Mouse (Mus musculus) hindbrain, embryonic 16.5 days (tissue): Measurements from ENCODE around the gene Evpl. TPM values are rescaled to one million over a fixed set of nuclear protein-coding genes. Genes with fewer than 3 reads are reported as not detected.

Source experiments
- ATAC-seq: fragments of 200-750 bp; cut with Nextera tagmentation; 2 replicates; pipeline ENCODE4 v1.8.0; 2017; ENCODE audit warnings: moderate TSS enrichment, moderate library complexity
- H3K27ac ChIP-seq: fragments of 300-500 bp; sonication (generic); 2 replicates; pipeline ENCODE4 v1.5.1; 2014; ENCODE audit warnings: low read depth, mild to moderate bottlenecking, control low read depth, low read length, moderate library complexity
- H3K27me3 ChIP-seq: fragments of 300-500 bp; sonication (generic); replicated peaks from 2 replicates; pipeline ENCODE4 v1.6.1; 2014; ENCODE audit warnings: low read length; ENCODE audit not compliant: control insufficient read depth, insufficient read depth
- H3K36me3 ChIP-seq: fragments of 300-500 bp; sonication (generic); 2 replicates; pipeline ENCODE4 v1.6.1; 2014; ENCODE audit warnings: mild to moderate bottlenecking, low read length, moderate library complexity, mixed read lengths; ENCODE audit not compliant: control insufficient read depth, insufficient read depth
- H3K4me1 ChIP-seq: fragments of 300-500 bp; sonication (generic); 2 replicates; pipeline ENCODE4 v1.6.1; 2014; ENCODE audit warnings: low read depth, low read length; ENCODE audit not compliant: control insufficient read depth, insufficient read depth
- H3K4me2 ChIP-seq: fragments of 300-500 bp; sonication (generic); 2 replicates; pipeline ENCODE4 v1.6.1; 2014; ENCODE audit warnings: mild to moderate bottlenecking, low read length, control low read depth, moderate library complexity
- H3K4me3 ChIP-seq: fragments of 300-500 bp; sonication (generic); 2 replicates; pipeline ENCODE4 v1.5.1; 2014; ENCODE audit warnings: mild to moderate bottlenecking, low read length, control low read depth, moderate library complexity
- H3K9ac ChIP-seq: fragments of 300-500 bp; sonication (generic); 2 replicates; pipeline ENCODE4 v1.6.1; 2014; ENCODE audit warnings: low read depth, mild to moderate bottlenecking, control low read depth, low read length, moderate library complexity
- H3K9me3 ChIP-seq: fragments of 300-500 bp; sonication (generic); 2 replicates; pipeline ENCODE4 v1.6.1; 2014; ENCODE audit warnings: mild to moderate bottlenecking, low read length, moderate library complexity; ENCODE audit not compliant: control insufficient read depth
- WGBS: fragments of 180-500 bp; shearing (Covaris S2); extraction: QIAGEN DNeasy Blood & Tissue Kit; methylation state at CpG from one replicate; pipeline ENCODE4 v1.1.7; 2014; 5-methylcytosine and 5-hydroxymethylcytosine counted together
- polyA plus RNA-seq: library from polyadenylated mRNA; unstranded; fragments of >200 nt; fragmentation: Nextera tagmentation; extraction: Ambion mirVana; gene quantifications from 2 replicates; pipeline ENCODE4 v1.2.1, GENCODE M21; 2015

Gene Evpl
- polyA plus RNA-seq, 1 experiment from 2014 or later: 1.1 TPM

DNA sequence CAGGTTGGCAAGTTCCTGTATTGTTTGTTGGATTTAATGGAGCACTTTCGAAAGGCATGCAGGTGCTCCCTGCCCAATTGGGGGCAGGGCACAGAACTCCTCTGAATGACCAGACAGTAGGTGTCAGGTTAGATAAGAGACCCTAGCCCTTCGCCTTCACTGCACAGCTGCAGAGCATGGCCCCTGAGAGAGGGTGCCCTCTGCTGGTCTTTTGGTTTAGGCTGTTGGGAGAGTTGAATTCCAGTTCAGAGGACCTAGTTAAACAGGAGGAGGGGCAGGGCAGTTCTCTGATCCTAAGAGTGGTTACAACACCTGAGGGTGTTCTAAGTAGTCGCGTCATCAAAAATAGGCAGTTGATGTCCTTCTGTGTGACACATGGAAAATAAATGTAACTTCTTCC lies 18.0 kb downstream of the Evpl start:
- Histone ChIP-seq H3K4me3 (no peak overlapping the region), H3K4me2 (no peak overlapping the region), H3K4me1 (peaks cover 22% of the 10 kb centered on the region), H3K36me3 (no peaks in the 10 kb centered on the region), H3K27ac (no peak overlapping the region; the same call in 1 of the 2 replicates), H3K27me3 (peaks cover 30% of the 10 kb centered on the region), H3K9ac (no peak overlapping the region), H3K9me3 (peaks cover 6% of the 10 kb centered on the region; the same call in 1 of the 2 replicates)
- no peak for ATAC-seq
- 22% methylated on average over 4 of the region's 4 CpGs for WGBS

DNA sequence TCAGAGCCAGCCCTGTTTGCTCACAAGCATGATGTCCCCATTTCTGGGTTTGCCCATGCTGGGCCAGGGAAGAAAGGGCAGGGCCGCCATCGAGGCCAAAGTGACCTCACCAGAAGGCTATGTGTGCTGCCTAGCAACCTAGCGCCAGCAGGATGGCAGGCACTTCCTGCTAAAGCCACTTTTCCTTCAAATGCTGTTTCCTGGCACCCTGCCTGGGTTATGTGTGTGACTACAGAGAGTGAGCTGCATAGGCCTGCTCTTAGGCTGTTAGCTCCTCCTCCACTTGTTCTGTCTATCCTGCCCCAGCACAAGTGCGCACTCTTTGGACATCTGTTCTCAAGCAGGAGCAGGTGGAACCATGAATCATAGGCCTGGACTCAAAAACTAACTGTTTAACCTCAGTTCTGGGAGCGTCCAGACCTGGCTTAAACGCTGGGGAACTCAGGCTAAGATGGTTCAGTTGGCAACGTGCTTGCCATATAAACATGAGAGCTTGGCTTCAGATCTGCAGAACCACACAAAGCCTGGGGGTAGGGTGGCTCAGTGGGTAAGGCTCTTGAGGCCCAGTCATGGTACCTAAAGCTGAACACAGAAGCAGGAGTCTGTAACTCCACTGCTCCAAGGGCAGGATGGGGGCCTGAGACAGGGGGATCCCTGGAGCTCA lies 19.0 kb downstream of the Evpl start:
- Histone ChIP-seq H3K9ac (0 out of 2 replicates have a peak overlapping the region, but pooled peaks have one; percentile 5), H3K4me3 (no peak overlapping the region), H3K36me3 (no peaks in the 10 kb centered on the region), H3K4me1 (peaks cover 22% of the 10 kb centered on the region), H3K27me3 (peaks cover 27% of the 10 kb centered on the region), H3K27ac (peak overlapping the region; percentile 74), H3K9me3 (peaks cover 6% of the 10 kb centered on the region; the same call in 1 of the 2 replicates), H3K4me2 (no peak overlapping the region)
- WGBS: 30% methylated on average over 7 of the region's 7 CpGs
- ATAC-seq: peak; percentile 85

DNA sequence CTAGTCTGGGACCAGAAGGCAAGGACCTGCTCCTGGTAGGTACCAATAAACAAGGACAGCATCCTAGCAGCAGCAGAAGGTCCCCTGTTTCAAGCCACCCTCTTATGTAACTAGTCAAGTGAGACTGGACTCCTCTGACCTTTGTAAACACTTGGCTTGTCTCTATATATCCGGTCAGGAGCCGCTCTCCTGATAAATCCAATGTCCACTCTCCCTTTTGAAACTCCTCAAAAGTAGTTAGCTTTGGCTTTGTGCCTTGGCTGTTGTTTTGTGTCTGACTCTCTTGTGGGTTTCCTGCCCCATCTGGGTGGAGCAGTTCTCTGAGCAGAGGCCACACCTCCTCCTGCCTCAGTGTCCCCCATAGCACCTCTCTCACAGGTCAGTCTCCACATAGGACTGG lies 19.6 kb downstream of the Evpl start:
- WGBS: 72% methylated on average over 2 of the region's 2 CpGs
- ATAC-seq: 0 out of 2 replicates have a peak, but pooled peaks have one; percentile 24
- Histone ChIP-seq H3K36me3 (no peaks in the 10 kb centered on the region), H3K4me2 (no peak overlapping the region), H3K27ac (peak overlapping the region; percentile 74), H3K9ac (no peak overlapping the region), H3K4me3 (no peak overlapping the region), H3K27me3 (peaks cover 21% of the 10 kb centered on the region), H3K4me1 (peaks cover 22% of the 10 kb centered on the region), H3K9me3 (peaks cover 6% of the 10 kb centered on the region; the same call in 1 of the 2 replicates)

DNA sequence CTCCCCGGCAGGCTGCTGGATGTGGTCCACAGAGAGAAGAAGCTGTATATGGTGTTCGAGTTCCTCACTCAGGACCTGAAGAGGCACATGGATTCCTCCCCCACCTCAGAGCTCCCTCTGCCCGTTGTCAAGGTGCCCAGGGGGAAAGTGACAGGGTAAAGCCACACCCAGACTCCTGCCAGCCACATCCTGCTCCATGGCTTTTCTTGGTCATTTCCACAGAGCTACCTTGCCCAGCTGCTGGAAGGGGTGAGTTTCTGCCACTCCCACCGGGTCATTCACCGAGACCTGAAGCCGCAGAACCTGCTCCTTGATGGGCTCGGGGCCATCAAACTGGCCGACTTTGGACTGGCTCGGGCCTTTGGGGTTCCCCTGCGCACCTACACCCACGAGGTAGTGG lies 21.3 kb downstream of the Evpl start:
- Histone ChIP-seq H3K27ac (no peak overlapping the region), H3K36me3 (no peaks in the 10 kb centered on the region), H3K4me1 (peaks cover 14% of the 10 kb centered on the region), H3K9me3 (0 out of 2 replicates have a peak, but pooled peaks cover 2% of the 10 kb centered on the region), H3K9ac (no peak overlapping the region), H3K4me3 (no peak overlapping the region), H3K27me3 (peaks cover 9% of the 10 kb centered on the region), H3K4me2 (no peak overlapping the region)
- no peak for ATAC-seq
- WGBS: 88% methylated on average over 11 of the region's 11 CpGs

DNA sequence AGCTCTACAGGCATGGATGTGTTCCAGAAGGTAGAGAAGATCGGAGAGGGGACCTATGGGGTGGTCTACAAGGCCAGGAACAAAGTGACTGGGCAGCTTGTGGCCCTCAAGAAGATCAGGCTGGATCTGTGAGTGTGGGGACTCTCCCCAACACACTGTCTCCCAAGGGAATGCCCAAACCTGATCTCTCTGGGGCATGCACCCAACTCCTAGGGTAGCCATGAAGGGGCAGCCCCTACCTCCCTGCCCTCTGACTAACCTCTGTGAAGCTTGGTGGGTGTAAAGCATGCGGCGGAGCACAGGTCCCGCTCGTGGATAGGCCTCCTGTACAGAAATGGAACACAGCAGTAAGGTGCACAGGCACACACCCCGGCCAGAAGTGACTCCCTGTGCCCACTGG lies 21.9 kb downstream of the Evpl start:
- Histone ChIP-seq H3K36me3 (no peaks in the 10 kb centered on the region), H3K9me3 (no peaks in the 10 kb centered on the region), H3K4me1 (peaks cover 14% of the 10 kb centered on the region), H3K4me3 (no peak overlapping the region), H3K27ac (no peak overlapping the region), H3K4me2 (no peak overlapping the region), H3K9ac (no peak overlapping the region), H3K27me3 (peaks cover 4% of the 10 kb centered on the region)
- WGBS: 93% methylated on average over 6 of the region's 6 CpGs
- no peak for ATAC-seq

DNA sequence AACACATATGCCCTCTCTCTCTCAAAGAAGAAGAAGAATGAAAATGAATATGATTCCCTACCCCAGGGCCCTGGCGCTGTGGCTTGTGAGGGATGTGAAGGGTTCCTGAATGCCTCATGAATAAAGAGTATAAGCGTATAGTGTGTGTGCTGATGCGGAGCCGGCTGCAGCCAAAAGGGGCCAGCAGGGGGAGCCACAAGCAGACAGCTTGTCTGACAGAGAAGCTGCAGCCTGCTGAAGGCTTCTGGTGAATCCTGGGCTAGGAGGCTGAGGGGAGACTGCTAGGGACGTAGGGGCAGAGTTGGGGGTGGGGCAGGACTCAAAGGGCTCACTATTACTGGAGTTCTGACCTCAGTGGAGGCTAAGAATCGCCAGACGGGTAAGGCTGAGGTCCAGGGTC lies 22.7 kb downstream of the Evpl start:
- ATAC-seq: no peak
- WGBS: 76% methylated on average over 7 of the region's 7 CpGs
- no peak overlapping the region for H3K27ac ChIP-seq
- no peak overlapping the region for H3K4me2 ChIP-seq
- no peaks in the 10 kb centered on the region for H3K36me3 ChIP-seq
- no peak overlapping the region for H3K9ac ChIP-seq
- no peaks in the 10 kb centered on the region for H3K9me3 ChIP-seq
- H3K4me1 ChIP-seq: peaks cover 14% of the 10 kb centered on the region
- H3K4me3 ChIP-seq: no peak overlapping the region
- H3K27me3 ChIP-seq: no peaks in the 10 kb centered on the region

DNA sequence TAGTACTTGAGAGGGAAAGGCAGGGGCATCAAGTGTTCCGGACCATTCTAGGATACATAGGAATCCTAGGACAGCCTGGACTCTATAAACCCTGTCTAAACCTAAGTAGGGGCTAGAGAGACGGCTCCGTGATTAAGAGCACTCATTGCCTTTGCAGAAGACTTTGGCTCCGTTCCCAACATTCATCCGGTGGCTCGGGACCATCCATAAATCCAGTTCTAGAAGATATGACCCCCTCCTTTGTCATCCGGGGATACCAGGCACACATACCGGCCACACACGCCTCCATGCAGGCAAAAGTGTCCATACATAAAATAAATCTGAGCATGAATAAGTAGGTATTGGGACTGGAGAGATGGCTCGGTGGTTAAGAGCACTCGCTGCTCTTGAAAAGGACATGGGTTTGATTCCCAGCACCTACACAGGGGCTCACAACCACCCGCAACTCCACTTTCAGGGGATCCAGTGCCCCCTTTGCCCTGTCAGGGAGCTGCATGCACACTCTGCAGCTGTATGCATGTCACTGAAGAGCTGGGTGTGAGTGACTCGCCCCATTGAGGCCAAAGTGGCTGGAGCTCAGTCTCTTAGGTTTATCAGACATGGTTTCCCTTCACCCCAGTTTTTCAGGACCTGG lies 23.9 kb downstream of the Evpl start:
- no peak overlapping the region for H3K9ac ChIP-seq
- H3K9me3 ChIP-seq: no peaks in the 10 kb centered on the region
- no peak overlapping the region for H3K27ac ChIP-seq
- no peak for ATAC-seq
- H3K4me3 ChIP-seq: no peak overlapping the region
- 92% methylated on average over 13 of the region's 13 CpGs for WGBS
- no peak overlapping the region for H3K4me2 ChIP-seq
- no peaks in the 10 kb centered on the region for H3K36me3 ChIP-seq
- H3K27me3 ChIP-seq: no peaks in the 10 kb centered on the region
- peaks cover 7% of the 10 kb centered on the region for H3K4me1 ChIP-seq

DNA sequence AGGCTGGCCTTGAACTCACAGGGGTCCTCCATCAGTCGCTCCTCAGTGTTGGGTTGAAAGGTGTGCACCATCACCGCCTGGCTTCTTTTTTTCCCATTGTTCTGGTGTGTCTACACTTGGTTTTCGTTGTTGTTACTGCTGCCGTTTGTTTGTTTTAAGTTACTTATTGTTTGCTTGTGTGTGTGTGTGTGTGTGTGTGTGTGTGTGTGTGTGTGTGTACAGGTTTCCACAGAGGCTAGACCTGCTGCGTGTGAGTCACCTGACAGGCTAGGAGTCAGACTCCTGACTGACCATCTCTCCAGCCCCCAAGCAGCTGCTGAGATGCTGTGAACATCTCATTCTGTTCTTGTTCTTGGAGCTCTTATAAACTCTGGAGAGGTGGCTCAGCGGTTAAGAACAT lies 25.0 kb downstream of the Evpl start:
- H3K4me2 ChIP-seq: no peak overlapping the region
- H3K27me3 ChIP-seq: no peaks in the 10 kb centered on the region
- H3K27ac ChIP-seq: no peak overlapping the region
- no peaks in the 10 kb centered on the region for H3K9me3 ChIP-seq
- no peaks in the 10 kb centered on the region for H3K4me1 ChIP-seq
- H3K9ac ChIP-seq: no peak overlapping the region
- no peak for ATAC-seq
- H3K4me3 ChIP-seq: no peak overlapping the region
- 94% methylated on average over 6 of the region's 6 CpGs for WGBS
- H3K36me3 ChIP-seq: no peaks in the 10 kb centered on the region

DNA sequence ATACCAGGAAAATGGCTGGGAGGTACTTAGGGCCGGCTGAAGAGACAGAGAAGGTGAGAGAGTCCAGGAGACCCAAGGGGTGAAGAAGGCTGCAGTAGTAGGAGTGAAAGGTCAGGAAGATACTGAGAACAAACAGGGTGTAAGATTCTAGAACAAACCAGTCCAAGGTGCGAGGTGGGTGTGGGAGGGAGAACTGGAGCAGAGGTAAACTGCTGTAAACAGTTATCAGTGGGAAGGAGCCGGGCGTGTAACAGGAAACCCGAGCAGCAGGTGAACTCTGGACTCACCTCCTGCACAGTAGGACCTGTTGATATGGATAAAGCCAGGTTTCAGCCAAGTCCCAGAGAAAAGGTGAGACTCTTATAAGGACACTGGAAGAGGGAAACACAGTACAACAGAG lies 27.2 kb downstream of the Evpl start:
- H3K36me3 ChIP-seq: peaks cover 7% of the 10 kb centered on the region; the same call in 1 of the 2 replicates
- no peaks in the 10 kb centered on the region for H3K9me3 ChIP-seq
- H3K4me1 ChIP-seq: no peaks in the 10 kb centered on the region
- no peak overlapping the region for H3K4me2 ChIP-seq
- ATAC-seq: no peak
- H3K27ac ChIP-seq: no peak overlapping the region
- H3K9ac ChIP-seq: no peak overlapping the region
- no peaks in the 10 kb centered on the region for H3K27me3 ChIP-seq
- 72% methylated on average over 5 of the region's 5 CpGs for WGBS
- no peak overlapping the region for H3K4me3 ChIP-seq
